Mouse (Mus musculus): ENCODE results near the gene Zfp106.

DNA sequence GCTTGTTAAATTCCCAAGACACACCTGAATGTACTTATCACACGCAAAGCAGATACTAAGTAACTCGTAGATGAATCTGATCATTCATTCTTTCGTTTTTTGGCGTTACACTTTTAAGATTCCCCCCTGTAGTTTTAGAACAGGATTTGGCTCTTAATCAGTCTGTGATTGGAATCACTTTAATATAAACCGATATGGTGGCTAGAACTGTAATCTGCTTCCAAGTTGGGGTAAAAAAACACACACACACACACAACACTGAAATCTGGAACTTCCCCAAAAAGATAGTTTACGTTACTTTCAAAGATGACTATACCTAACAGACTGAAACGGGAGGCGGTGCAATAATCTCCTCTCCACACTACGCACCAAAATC lies 796 bp downstream of the Zfp106 start:
- no peak for TF ChIP-seq CTCF (IDR thresholded peaks at IDR 0.05; ENCODE audit: control insufficient read depth, insufficient read depth, insufficient replicate concordance, low read depth, low read length)
- no peak for TF ChIP-seq POLR2A (IDR thresholded peaks at IDR 0.05; ENCODE audit: control insufficient read depth, low read depth, low read length)

All from testis, adult 2 months (tissue).